Mouse (Mus musculus): Measurements from ENCODE around the gene Gsg1.

- TF ChIP-seq CTCF (IDR thresholded peaks at IDR 0.05; ENCODE audit: low read depth, low read length): no peak
- no peak for TF ChIP-seq GATA1 (IDR thresholded peaks at IDR 0.05; ENCODE audit: borderline replicate concordance, low read length)
- TF ChIP-seq TAL1 (conservative IDR thresholded peaks at IDR 0.05; ENCODE audit: low read depth, low read length): no peak
- TF ChIP-seq POLR2AphosphoS5 (IDR thresholded peaks at IDR 0.05; ENCODE audit: insufficient replicate concordance, low read depth, low read length): no peak
Measured at GRCm38 (mm10) chr6:135238211-135238610, 15.9 kb downstream of the Gsg1 start.
